Mouse (Mus musculus) gastrocnemius, postnatal 14 days (tissue): ENCODE measurements around the gene Hsp90aa1. TPM values are rescaled to one million over a fixed set of nuclear protein-coding genes. Genes with fewer than 3 reads are reported as not detected.
"Not testable (repeated sequence)": the region's sequence is repeated elsewhere in the genome, so short reads cannot be mapped to it uniquely, and the experiment has no call there.

Source experiments
- DNase-seq: peaks from one replicate; pipeline ENCODE4 v3.0.0; 2021; ENCODE audit warnings: mixed read lengths
- intact Hi-C: fragments of 180-260 bp; cut with DNase I; formaldehyde crosslinking; loops from one replicate; pipeline ENCODE4 v1.15.1; 2025; ENCODE audit warnings: low total_unique reads
- long read RNA-seq, 2 experiments: library from polyadenylated mRNA; stranded (forward); transcript quantifications; one replicate each; pipeline ENCODE4 v2.0.0; 2021
- total RNA-seq, 2 experiments: library from RNA; stranded (reverse); gene quantifications; 2 replicates each; pipeline ENCODE4 v1.2.3; 2021

Gene Hsp90aa1
- total RNA-seq: 10 to 100 TPM; 33.3 to 62.2 TPM
- long read RNA-seq, experiment 1, transcript Hsp90aa1-202 (11 exons, 3,281 nt): major isoform, 18 of 22 reads
- long read RNA-seq, experiment 1, partial matches to known transcripts: 3 of 22 reads
- long read RNA-seq, experiment 1, other reads (novel, unspliced or antisense): 1 of 22 reads
- long read RNA-seq, experiment 2, transcript Hsp90aa1-202 (11 exons, 3,281 nt): major isoform, 24 of 26 reads
- long read RNA-seq, experiment 2, partial matches to known transcripts: 2 of 26 reads
- long read RNA-seq, experiment 2, other reads (novel, unspliced or antisense): 0 of 26 reads

GRCm38 (mm10) chr12:110702556-110702955, at the start of gene Hsp90aa1:
Gene Hsp90aa1, minus strand, starts transcription at chr12:110702728.
- intact Hi-C loops: loop anchor here (5.0 kb wide), 1 partner anchor 105 kb away; no protein-coding TSS in a partner anchor
- DNase-seq: no peak

- DNase-seq: no peak
- intact Hi-C loops: no loop called here
Observed at GRCm38 (mm10) chr12:110750770-110751439, 48.4 kb upstream of the Hsp90aa1 start.

DNA sequence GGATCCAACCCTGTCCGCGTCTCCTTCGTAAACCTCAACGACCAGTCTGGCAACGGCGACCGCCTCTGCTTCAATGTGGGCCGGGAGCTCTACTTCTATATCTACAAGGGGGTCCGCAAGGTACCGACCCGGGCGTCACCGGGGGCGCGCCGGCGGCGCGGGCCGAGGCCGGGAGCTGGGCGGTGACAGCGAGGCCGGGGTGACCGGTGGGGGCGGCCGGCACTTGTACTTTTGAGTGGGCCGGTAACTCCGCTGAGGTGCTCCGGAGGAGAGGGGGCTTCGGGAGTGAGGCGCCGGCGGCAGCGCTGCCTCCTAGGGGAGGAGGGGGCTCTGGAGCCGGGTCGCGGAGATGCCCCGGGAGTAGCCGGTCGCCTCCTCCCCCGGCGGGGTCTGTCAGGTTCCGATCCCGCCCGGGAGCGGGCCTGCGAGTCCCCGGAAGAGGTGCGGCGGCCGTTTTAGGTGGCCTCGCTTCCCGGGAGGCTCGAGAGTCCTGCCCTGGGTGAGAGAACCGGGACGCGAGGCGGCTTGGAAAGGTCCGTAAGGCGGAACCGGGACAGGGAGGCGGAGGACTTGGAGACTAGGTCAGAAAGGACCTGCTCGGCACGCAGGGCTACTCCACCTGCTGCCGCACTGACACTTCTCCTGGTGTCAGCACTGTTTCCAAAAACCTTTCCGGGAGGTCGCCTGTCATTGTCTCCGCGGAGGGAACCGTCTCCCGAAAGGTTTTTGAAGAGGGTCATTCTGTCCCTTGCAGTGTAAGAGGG, 35.8 kb upstream of the Hsp90aa1 start:
- DNase-seq: peak; percentile 19
- intact Hi-C loops: no loop called here

DNA sequence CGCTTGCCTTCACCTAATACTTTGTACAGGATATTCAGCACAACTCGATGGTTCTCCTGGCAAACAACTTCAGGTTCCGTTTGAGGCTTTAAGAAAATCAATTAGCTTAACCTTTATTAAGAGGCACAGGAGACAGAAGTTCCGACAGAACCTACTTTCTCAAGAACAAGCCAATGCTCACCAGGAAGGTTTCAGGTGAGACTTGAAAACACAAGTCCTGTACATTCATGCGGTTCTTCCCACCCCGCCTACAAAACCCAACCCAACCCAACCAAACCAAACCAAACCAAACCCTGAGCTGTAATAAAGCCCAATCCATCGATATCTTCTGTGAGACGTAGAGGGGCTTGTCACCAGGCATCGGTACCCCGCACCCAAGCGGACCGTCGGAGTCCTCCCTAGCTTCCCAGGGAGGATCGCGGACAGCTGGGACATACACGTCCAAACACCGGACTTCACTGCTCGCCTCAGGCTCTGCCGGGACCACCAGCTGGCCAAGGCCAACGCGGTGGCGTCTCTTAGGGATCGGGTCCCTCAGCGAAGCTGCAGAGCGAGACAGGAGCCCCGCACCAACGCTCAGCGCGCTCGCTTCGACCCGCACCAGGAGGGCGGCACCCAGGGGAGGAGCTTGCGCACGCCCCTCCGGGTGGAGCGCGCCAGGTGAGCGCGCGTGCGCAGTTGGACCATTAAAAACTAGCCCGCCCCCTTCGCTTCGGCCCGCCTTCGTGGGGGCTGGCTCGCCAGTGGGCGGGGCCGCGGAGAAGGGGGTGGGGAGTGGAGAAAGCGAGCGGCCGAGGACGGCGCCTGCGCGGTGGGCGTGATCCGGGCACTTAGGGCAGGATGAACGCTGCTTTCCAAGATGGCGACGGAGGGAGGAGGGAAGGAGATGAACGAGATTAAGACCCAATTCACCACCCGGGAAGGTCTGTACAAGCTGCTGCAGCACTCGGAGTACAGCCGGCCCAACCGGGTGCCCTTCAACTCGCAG, 34.9 kb upstream of the Hsp90aa1 start, which contains the start of gene Wdr20:
Gene Wdr20, plus strand, starts transcription at position 775 of the 988 bp plus-strand sequence.
- intact Hi-C loops: no loop called here
- peak; percentile 99 for DNase-seq

DNA sequence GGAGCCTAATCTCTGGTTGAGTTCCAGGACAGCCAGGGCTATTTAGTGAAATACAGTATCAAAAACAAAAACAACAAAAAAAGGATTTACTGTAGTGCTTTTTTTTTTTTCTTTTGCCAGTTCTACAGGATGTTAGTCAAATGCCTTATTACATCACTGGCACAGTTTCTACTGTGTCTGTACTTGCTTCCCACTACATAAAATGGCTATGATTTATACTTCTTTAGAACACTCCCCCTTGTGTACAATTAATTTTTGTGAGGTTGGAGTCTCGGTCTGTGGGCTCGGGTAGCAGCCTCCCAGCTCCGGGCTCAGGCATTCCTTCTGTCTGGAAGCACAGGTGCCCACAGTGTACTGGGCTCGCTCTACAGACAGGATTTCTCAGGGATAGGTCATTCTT, 34.1 kb upstream of the Hsp90aa1 start:
- DNase-seq: no peak
- intact Hi-C loops: no loop called here

DNA sequence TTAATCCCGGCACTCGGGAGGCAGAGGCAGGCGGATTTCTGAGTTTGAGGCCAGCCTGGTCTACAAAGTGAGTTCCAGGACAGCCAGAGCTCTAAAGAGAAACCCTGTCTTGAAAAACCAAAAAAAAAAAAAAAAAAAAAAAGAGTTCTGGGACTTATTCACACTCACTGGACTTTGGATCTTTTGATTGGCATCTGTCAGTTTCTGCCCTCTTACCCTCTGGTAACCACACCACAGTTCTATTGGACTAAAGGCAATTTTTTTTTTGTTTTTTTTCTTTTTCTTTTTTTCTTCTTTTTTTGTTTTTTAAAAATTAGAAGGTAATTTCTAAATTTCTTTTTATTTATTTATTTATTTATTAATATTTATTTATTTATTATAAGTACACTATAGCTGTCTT, 30.7 kb upstream of the Hsp90aa1 start:
- DNase-seq, intact Hi-C loops: not testable (repeated sequence)

DNA sequence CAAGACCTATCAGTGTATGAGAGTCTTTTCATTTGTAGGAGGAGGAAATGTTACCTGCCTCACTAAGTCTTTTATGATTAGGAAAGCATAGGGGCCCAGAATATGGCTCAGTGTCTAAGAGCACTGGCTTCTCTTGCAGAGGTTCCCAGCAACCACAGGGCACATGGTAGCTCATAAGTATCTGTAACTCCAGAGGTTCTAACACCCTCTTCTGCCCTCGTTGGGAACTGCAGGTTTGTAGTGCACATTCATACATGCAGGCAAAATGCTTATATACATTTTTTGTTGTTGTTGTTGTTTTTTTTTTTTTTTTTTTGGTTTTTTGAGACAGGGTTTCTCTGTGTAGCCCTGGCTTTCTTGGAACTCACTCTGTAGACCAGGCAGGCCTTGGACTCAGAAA, 23.9 kb upstream of the Hsp90aa1 start:
- DNase-seq: no peak
- intact Hi-C loops: loop anchor here (10.0 kb wide), 1 partner anchor 108 kb away; no protein-coding TSS in a partner anchor

DNA sequence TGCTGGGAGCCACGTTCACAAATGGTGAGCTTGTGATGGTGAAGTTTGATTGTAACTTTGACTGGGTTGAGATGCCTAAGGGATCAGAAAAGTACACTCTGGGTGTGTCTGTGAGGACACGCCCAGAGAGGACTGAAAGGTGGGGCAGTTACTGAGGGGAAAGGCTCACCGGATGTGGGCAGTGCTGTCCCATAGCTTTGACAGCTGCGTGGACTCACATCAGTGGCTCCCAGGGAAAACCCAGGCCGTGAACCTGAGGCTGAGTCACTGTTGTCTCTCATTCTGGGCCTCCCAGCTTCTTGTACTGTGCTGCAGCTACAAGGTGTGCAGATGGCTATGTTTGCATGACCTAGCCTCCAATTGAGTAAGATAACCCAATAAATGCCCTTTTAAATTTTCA, 23.0 kb upstream of the Hsp90aa1 start:
- intact Hi-C loops: loop anchor here (10.0 kb wide), 1 partner anchor 109 kb away; no protein-coding TSS in a partner anchor
- DNase-seq: no peak

- intact Hi-C loops: loop anchor here (10.0 kb wide), 1 partner anchor 110 kb away; no protein-coding TSS in a partner anchor
- no peak for DNase-seq
Observed at GRCm38 (mm10) chr12:110725051-110725450, 22.5 kb upstream of the Hsp90aa1 start.

GRCm38 (mm10) chr12:110716004-110716403, 13.5 kb upstream of the Hsp90aa1 start:
- no peak for DNase-seq
- intact Hi-C loops: no loop called here

- intact Hi-C loops: no loop called here
- no peak for DNase-seq
Observed at GRCm38 (mm10) chr12:110714215-110714614, 11.7 kb upstream of the Hsp90aa1 start.

DNA sequence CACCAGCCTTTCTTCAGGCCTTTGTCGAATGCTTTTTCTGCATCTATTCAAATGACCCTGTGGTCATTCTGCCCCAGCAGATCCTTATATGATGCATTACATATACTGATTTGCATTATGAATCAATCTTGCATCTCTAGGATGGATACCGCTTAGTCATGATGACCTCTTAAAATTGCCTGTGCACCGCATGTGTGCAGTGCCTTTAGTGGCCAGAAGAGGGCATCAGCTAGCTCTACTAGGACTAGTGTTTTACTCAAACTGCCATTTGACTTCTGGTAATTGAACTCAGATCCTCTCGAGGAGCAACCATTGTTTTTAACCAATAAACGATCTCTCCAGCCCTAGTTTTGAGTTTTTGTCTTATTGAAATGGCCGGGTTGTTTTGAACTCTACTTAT, 11.3 kb upstream of the Hsp90aa1 start:
- intact Hi-C loops: no loop called here
- no peak for DNase-seq

DNA sequence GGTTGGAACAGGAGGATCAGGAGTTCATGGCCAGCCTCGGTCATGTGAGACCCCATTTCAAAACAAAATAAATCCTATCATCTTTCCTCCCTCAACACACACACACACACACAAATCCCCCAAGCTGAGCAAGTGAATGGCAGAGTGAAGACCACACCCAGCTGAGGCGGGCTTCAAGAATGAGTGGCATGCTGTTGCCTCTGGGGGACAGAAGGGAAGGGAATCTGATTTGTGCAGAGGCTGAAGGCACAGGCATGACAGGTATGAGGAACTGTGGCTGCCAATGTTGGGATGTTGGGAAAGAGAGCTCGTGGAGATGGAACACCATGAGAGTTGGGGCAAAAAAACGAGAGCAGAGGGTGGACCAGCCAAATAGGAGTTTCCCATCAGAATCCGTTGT, 8.7 kb upstream of the Hsp90aa1 start:
- DNase-seq: no peak
- intact Hi-C loops: no loop called here

DNA sequence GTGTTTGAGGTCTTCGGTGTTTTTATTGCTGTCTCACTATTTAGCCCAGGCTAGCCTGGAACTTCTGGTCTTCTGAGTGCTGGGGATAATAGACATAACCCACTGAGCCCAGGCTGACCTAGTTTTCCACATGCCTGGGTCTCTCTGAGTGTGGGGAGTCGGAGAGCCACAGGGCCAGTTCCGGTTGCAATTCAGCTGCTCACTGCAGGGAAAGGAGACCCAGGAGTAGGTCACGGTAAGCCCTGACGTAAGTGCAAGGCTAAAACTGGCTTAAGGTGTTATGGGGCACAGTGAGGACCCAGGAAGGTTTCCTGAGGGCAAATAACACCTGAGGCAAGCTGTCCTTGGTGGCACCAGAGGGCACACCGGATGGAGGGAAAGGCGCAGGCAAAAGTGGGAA, 4.9 kb upstream of the Hsp90aa1 start:
- intact Hi-C loops: no loop called here
- no peak for DNase-seq

GRCm38 (mm10) chr12:110706337-110707231, 4.1 kb upstream of the Hsp90aa1 start:
- peak; percentile 60 for DNase-seq
- intact Hi-C loops: no loop called here

- intact Hi-C loops, DNase-seq: not testable (repeated sequence)
Observed at GRCm38 (mm10) chr12:110705419-110705818, 2.9 kb upstream of the Hsp90aa1 start.

- intact Hi-C loops: loop anchor here (5.0 kb wide), 1 partner anchor 106 kb away; no protein-coding TSS in a partner anchor
- no peak for DNase-seq
Observed at GRCm38 (mm10) chr12:110703682-110704081, 1.2 kb upstream of the Hsp90aa1 start.

- intact Hi-C loops: loop anchor here (5.0 kb wide), 1 partner anchor 106 kb away; no protein-coding TSS in a partner anchor
- DNase-seq: peak; percentile 85
Observed at GRCm38 (mm10) chr12:110703008-110703471, 512 bp upstream of the Hsp90aa1 start.
